Mouse (Mus musculus) CH12.LX (cell line): Measurements from ENCODE around the gene Rhof.

Source experiments
- CTCF ChIP-seq, 2 experiments: IDR thresholded peaks in 1 of 2; conservative IDR thresholded peaks in 1 of 2; 2 replicates each; pipeline ENCODE4 v1.5.1; 2011 to 2012; ENCODE audit warnings: low read depth in 2 of 2, low read length in 2 of 2, improper control_type of control experiment in 1 of 2, inconsistent platforms in 1 of 2, mild to moderate bottlenecking in 1 of 2, moderate library complexity in 1 of 2
- EP300 ChIP-seq: IDR thresholded peaks from 2 replicates; pipeline ENCODE4 v1.6.1; 2011; ENCODE audit warnings: low read length, improper control_type of control experiment
- MAZ ChIP-seq: IDR thresholded peaks from 2 replicates; pipeline ENCODE4 v1.6.1; 2012; ENCODE audit warnings: low read depth, mild to moderate bottlenecking, inconsistent platforms, low read length, improper control_type of control experiment, moderate library complexity
- NRF1 ChIP-seq: IDR thresholded peaks from 2 replicates; pipeline ENCODE4 v1.6.1; 2014; ENCODE audit warnings: low read depth, mild to moderate bottlenecking, inconsistent platforms, low read length, improper control_type of control experiment, moderate library complexity
- PAX5 ChIP-seq: IDR thresholded peaks from 2 replicates; pipeline ENCODE4 v1.6.1; 2012; ENCODE audit warnings: low read length, inconsistent platforms, mixed read lengths
- POLR2A ChIP-seq: IDR thresholded peaks from 2 replicates; pipeline ENCODE4 v1.6.1; 2011; ENCODE audit warnings: low read depth, mild to moderate bottlenecking, improper control_type of control experiment, low read length
- TBP ChIP-seq: conservative IDR thresholded peaks from 2 replicates; pipeline ENCODE4 v1.6.1; 2011; ENCODE audit warnings: low read depth, low read length, improper control_type of control experiment
- USF1 ChIP-seq: IDR thresholded peaks from 2 replicates; pipeline ENCODE4 v1.6.1; 2014; ENCODE audit warnings: low read depth, mild to moderate bottlenecking, inconsistent platforms, low read length, improper control_type of control experiment
- ZC3H11A ChIP-seq: IDR thresholded peaks from 2 replicates; pipeline ENCODE4 v1.6.1; 2012; ENCODE audit warnings: low read depth, mild to moderate bottlenecking, inconsistent platforms, low read length, improper control_type of control experiment
- ZMIZ1 ChIP-seq: IDR thresholded peaks from 2 replicates; pipeline ENCODE4 v1.6.1; 2012; ENCODE audit warnings: low read depth, mild to moderate bottlenecking, inconsistent platforms, low read length, improper control_type of control experiment

DNA sequence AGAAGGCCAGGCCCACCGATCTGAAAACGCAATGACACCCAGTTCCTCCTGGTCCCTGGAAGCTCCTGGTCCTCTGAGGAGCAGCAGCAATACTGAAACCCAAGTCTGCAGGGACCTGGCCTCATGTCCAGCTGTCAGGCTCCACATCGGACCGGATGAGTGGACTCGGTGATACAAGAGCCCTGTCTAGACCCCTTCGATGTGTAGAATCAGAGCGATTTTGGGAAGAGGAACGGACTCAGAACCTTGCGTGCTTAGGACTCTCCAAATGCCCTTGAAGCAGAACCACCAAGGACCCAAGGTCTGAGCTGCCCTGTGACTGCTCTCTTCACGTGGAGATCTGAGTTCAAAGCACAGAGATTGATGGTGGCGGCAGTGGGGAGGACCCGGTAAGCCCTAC, 64.4 kb downstream of the Rhof start, which contains the start of gene Tmem120b:
- TF ChIP-seq PAX5 (no peak), POLR2A (no peak), EP300 (no peak), TBP (no peak), MAZ (no peak), CTCF (conservative IDR thresholded peaks at IDR 0.05 in 1 of 2, IDR thresholded peaks at IDR 0.05 in 1 of 2; ENCODE audit: low read depth in 2 of 2, low read length in 2 of 2) (no peak), USF1 (no peak), ZMIZ1 (no peak), NRF1 (no peak), ZC3H11A (no peak)
